Mouse (Mus musculus) myocyte (in vitro differentiated cells): ENCODE data around the gene Sdk1. TPM values are rescaled to one million over a fixed set of nuclear protein-coding genes. Genes with fewer than 3 reads are reported as not detected.

Experiments
- H3K27me3 ChIP-seq: one replicate; pipeline ENCODE4 v1.6.1; 2011; ENCODE audit not compliant: control insufficient read depth, insufficient read depth, insufficient read length
- H3K36me3 ChIP-seq: one replicate; pipeline ENCODE4 v1.6.1; 2011; ENCODE audit not compliant: control insufficient read depth, insufficient read depth
- H3K4me2 ChIP-seq: one replicate; pipeline ENCODE4 v1.6.1; 2011; ENCODE audit warnings: low read depth, control low read depth
- H3K4me3 ChIP-seq: one replicate; pipeline ENCODE4 v1.5.1; 2011; ENCODE audit warnings: mild to moderate bottlenecking, control low read depth, moderate library complexity
- H3K79me2 ChIP-seq: one replicate; pipeline ENCODE4 v1.6.1; 2011; ENCODE audit not compliant: control insufficient read depth, insufficient read depth
- H3ac ChIP-seq: one replicate; pipeline ENCODE4 v1.6.1; 2011; ENCODE audit not compliant: control insufficient read depth, insufficient read length
- CEBPB ChIP-seq: IDR thresholded peaks from 2 replicates; pipeline ENCODE4 v1.6.1; 2011; ENCODE audit warnings: mild to moderate bottlenecking, moderate library complexity; ENCODE audit not compliant: poor library complexity, insufficient read depth, severe bottlenecking
- E2F4 ChIP-seq: IDR thresholded peaks from one replicate; pipeline ENCODE4 v1.6.1; 2011; ENCODE audit warnings: mild to moderate bottlenecking, control low read depth, moderate library complexity; ENCODE audit not compliant: insufficient read depth
- MAX ChIP-seq: IDR thresholded peaks from one replicate; pipeline ENCODE4 v1.6.1; 2011; ENCODE audit warnings: low read depth, mild to moderate bottlenecking, control low read depth
- MYOD1 ChIP-seq, 3 experiments: IDR thresholded peaks; one replicate each; pipeline ENCODE4 v1.6.1; 2011; ENCODE audit warnings: control low read depth in 2 of 3, low read depth in 2 of 3, mild to moderate bottlenecking in 2 of 3, moderate library complexity in 1 of 3; ENCODE audit not compliant: insufficient read length in 2 of 3, control insufficient read depth in 1 of 3
- MYOG ChIP-seq, 3 experiments: IDR thresholded peaks; one replicate each; pipeline ENCODE4 v1.6.1; 2011; ENCODE audit warnings: control low read depth in 2 of 3, low read depth in 2 of 3, mild to moderate bottlenecking in 2 of 3; ENCODE audit not compliant: insufficient read length in 2 of 3, control insufficient read depth in 1 of 3, insufficient read depth in 1 of 3
- POLR2A ChIP-seq: IDR thresholded peaks from one replicate; pipeline ENCODE4 v1.6.1; 2011; ENCODE audit warnings: low read depth, mild to moderate bottlenecking, control low read depth, moderate library complexity; ENCODE audit not compliant: insufficient read length
- POLR2AphosphoS2 ChIP-seq: IDR thresholded peaks from one replicate; pipeline ENCODE4 v1.6.1; 2011; ENCODE audit warnings: low read depth, control low read depth; ENCODE audit not compliant: insufficient read length
- REST ChIP-seq: IDR thresholded peaks from one replicate; pipeline ENCODE4 v1.6.1; 2011; ENCODE audit warnings: mild to moderate bottlenecking, control low read depth, moderate library complexity; ENCODE audit not compliant: insufficient read depth, insufficient read length
- SRF ChIP-seq: IDR thresholded peaks from one replicate; pipeline ENCODE4 v1.6.1; 2011; ENCODE audit warnings: low read depth; ENCODE audit not compliant: control insufficient read depth, insufficient read length
- TCF12 ChIP-seq: IDR thresholded peaks from one replicate; pipeline ENCODE4 v1.6.1; 2011; ENCODE audit warnings: mild to moderate bottlenecking, control low read depth; ENCODE audit not compliant: poor library complexity, insufficient read depth, severe bottlenecking
- TCF3 ChIP-seq: IDR thresholded peaks from one replicate; pipeline ENCODE4 v1.6.1; 2011; ENCODE audit warnings: low read depth, control low read depth; ENCODE audit not compliant: insufficient read length
- USF1 ChIP-seq: IDR thresholded peaks from one replicate; pipeline ENCODE4 v1.6.1; 2011; ENCODE audit warnings: low read depth, mild to moderate bottlenecking, control low read depth, moderate library complexity
- polyA plus RNA-seq: library from polyadenylated mRNA; unstranded; fragments of >200 nt; fragmentation: generic; extraction: Trizol; gene quantifications from one replicate; pipeline ENCODE4 v1.2.1, GENCODE M21; 2012; ENCODE audit warnings: missing spikeins

Sdk1 gene
- polyA plus RNA-seq, 1 experiment, result 1.6 TPM

- TF ChIP-seq E2F4, result no peak
- no peak for TF ChIP-seq MYOD1 (IDR thresholded peaks at IDR 0.05; ENCODE audit: control insufficient read depth in 1 of 3, insufficient read length in 2 of 3, low read depth in 2 of 3)
- no peak for TF ChIP-seq SRF
- TF ChIP-seq POLR2AphosphoS2, result no peak
- TF ChIP-seq POLR2A, result no peak
- no peak for TF ChIP-seq MYOG (IDR thresholded peaks at IDR 0.05; ENCODE audit: control insufficient read depth in 1 of 3, insufficient read depth in 1 of 3, insufficient read length in 2 of 3, low read depth in 2 of 3)
- no peak for TF ChIP-seq CEBPB
- TF ChIP-seq REST, result no peak
- TF ChIP-seq TCF12, result no peak
- no peak for TF ChIP-seq MAX
- no peak overlapping the region for H3ac ChIP-seq
Measured at GRCm38 (mm10) chr5:142041226-142041802, 800.0 kb downstream of the Sdk1 start.

GRCm38 (mm10) chr5:142061781-142062180 lies 820.5 kb downstream of the Sdk1 start:
- Histone ChIP-seq H3K79me2 (no peaks in the 10 kb centered on the region), H3K4me2 (no peak overlapping the region), H3ac (no peak overlapping the region), H3K36me3 (no peaks in the 10 kb centered on the region), H3K4me3 (no peak overlapping the region), H3K27me3 (no peaks in the 10 kb centered on the region)
- TF ChIP-seq E2F4 (no peak), MAX (no peak), TCF3 (no peak), POLR2A (no peak), MYOD1 (IDR thresholded peaks at IDR 0.05; ENCODE audit: control insufficient read depth in 1 of 3, insufficient read length in 2 of 3, low read depth in 2 of 3) (no peak), USF1 (no peak), SRF (no peak), CEBPB (no peak), TCF12 (no peak), POLR2AphosphoS2 (no peak), REST (no peak), MYOG (IDR thresholded peaks at IDR 0.05; ENCODE audit: control insufficient read depth in 1 of 3, insufficient read depth in 1 of 3, insufficient read length in 2 of 3, low read depth in 2 of 3) (no peak)

More at GRCm38 (mm10) chr5:142041226-142041802, 800.0 kb downstream of the Sdk1 start:
- Histone ChIP-seq H3K27me3 (no peaks in the 10 kb centered on the region), H3K36me3 (no peaks in the 10 kb centered on the region), H3K4me3 (no peak overlapping the region), H3K79me2 (no peaks in the 10 kb centered on the region), H3K4me2 (no peak overlapping the region)

DNA sequence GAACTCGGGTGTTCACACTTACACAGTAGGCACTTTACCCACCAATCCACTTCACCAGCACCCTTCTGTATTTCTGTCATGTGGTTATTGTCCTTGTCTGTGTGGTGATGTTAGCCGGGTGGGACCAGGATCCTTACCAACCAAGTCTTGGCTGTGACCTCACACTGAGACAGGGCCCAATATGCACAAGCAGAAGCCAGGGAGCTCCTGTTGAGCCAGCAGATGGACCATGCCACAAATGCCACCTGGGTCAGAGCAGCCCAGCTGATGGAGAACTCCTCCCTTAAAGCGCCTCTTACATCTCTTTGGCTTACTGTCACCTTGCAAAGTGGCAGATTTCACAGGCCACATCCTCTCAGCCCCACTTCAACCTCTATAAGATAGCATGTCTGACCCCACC lies 830.0 kb downstream of the Sdk1 start:
- TF ChIP-seq MYOD1 (IDR thresholded peaks at IDR 0.05; ENCODE audit: control insufficient read depth in 1 of 3, insufficient read length in 2 of 3, low read depth in 2 of 3), result no peak
- Histone ChIP-seq H3K79me2 (no peaks in the 10 kb centered on the region), H3K27me3 (no peaks in the 10 kb centered on the region), H3K4me3 (no peak overlapping the region), H3K4me2 (no peak overlapping the region), H3K36me3 (no peaks in the 10 kb centered on the region), H3ac (no peak overlapping the region)

DNA sequence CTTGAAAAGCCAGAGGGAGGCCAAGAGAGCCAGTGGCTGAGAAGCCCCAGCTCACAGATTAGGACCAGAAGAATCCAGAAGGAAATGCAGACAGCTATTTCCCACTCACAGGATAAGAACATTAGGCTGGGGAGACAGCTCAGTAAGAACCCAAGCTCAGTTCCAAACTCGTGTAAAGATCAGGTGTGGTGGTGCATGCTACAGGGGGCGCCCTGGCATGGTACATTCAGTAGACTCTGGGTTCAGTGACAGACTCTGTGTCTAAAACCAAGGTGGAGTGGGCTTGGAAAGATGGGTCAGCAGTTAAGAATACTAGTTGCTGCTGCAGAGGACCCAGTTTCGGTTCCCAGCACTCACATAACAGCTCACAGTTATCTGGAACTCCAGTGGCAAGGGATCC lies 832.6 kb downstream of the Sdk1 start:
- Histone ChIP-seq H3ac (no peak overlapping the region), H3K4me3 (no peak overlapping the region), H3K79me2 (no peaks in the 10 kb centered on the region), H3K27me3 (no peaks in the 10 kb centered on the region), H3K4me2 (no peak overlapping the region), H3K36me3 (no peaks in the 10 kb centered on the region)
- TF ChIP-seq E2F4, result no peak
- TF ChIP-seq REST, result no peak
- no peak for TF ChIP-seq POLR2A
- no peak for TF ChIP-seq TCF3
- no peak for TF ChIP-seq MYOD1 (IDR thresholded peaks at IDR 0.05; ENCODE audit: control insufficient read depth in 1 of 3, insufficient read length in 2 of 3, low read depth in 2 of 3)
- TF ChIP-seq POLR2AphosphoS2, result no peak
- no peak for TF ChIP-seq CEBPB
- TF ChIP-seq MAX, result no peak
- TF ChIP-seq TCF12, result no peak
- TF ChIP-seq MYOG (IDR thresholded peaks at IDR 0.05; ENCODE audit: control insufficient read depth in 1 of 3, insufficient read depth in 1 of 3, insufficient read length in 2 of 3, low read depth in 2 of 3), result no peak

DNA sequence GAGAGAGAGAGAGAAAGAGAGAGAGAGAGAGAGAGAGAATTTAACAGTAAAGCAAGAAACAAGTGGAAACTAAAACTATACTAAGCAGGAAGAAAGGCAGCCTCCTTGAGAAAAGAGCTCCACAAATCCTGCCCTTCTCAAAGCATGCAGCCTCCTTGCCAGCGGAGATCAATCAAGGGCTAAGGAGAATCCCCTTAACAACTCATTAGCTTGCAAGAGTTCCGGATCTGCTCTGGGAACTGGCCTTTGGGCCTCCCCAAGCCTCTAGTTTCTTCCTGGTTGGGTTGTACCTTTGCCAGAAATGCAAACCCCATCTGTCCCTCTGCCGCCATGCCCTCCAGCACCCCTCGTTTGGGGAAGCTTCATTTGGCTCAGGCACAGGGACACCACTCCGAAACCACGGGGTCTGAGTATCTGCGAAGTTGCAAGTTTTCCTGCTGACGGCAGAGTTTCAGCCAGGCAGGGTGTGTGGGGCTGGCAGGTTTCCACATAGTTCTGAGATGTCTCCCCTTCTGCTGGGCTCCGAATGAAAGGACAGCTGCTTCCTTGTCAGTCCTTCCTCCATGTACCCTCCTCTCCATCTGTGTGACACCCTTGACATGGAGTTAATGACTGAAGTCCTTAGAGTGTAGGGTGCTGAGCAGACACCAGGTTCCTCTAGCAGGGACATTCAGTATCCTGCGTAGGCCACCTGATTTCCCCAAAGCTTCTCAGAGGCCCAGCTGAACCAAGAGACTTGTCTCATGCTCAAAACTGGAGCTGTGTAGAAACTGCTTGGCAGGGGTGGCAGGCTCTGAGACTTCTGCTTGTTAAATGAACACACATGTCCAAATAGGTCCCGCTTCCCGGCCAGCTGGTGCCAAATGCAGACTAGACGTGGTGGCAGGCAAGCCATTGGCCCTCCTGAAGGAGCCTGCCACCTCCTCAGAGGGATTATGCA lies 833.5 kb downstream of the Sdk1 start:
- TF ChIP-seq E2F4 (no peak), SRF (no peak), MYOD1 (IDR thresholded peaks at IDR 0.05; ENCODE audit: control insufficient read depth in 1 of 3, insufficient read length in 2 of 3, low read depth in 2 of 3) (peak in 1 of 3 experiments; percentile 12), MYOG (IDR thresholded peaks at IDR 0.05; ENCODE audit: control insufficient read depth in 1 of 3, insufficient read depth in 1 of 3, insufficient read length in 2 of 3, low read depth in 2 of 3) (no peak)
- Histone ChIP-seq H3K27me3 (no peaks in the 10 kb centered on the region), H3K79me2 (no peaks in the 10 kb centered on the region), H3K4me2 (no peak overlapping the region), H3K4me3 (no peak overlapping the region), H3ac (no peak overlapping the region), H3K36me3 (no peaks in the 10 kb centered on the region)
